Mouse (Mus musculus): ENCODE measurements around the gene Faim2. TPM values are rescaled to one million over a fixed set of nuclear protein-coding genes. Genes with fewer than 3 reads are reported as not detected.

Faim2 gene
- polyA plus RNA-seq, 1 experiment from 2014 or later: 0.41 TPM

DNA sequence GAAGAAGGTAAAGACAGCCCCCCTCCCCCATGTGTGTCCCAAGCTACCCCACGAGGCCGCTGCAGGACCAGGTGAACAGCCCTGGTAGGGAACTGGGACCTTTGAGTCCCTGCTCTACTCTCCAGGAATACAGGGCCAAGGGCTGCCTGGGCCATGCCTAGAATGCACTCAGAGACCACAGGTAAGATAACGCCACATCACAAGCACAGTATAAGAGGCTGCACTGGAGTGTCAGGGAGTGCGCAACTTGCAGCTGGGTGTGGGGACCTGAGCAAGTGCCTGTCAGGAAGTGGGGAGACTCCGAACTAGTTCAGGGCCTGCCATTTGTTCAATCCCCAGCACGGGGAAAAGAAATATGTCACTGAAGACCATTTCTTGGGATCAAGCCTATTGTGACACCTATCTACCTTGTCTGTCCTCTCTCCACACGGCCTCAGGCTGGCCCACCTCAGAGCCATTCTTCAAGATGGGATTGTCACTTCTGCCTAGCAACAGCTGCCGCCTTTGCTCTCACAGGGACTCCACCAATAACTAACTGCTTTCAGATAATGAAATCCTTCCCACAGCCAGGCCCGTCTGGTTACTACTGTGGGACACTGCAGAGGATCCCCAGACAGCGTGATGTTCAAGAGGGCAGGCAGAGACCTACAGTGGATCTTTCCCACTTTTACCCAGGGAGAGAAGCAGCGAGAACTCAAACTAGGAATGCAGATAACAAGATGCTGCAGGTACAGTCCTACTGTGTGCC lies 74.6 kb downstream of the Faim2 start:
- Histone ChIP-seq H3K4me1 (replicated peaks; ENCODE audit: control insufficient read depth, insufficient read depth, low read length) (peaks cover 34% of the 10 kb centered on the region), H3K36me3 (ENCODE audit: control insufficient read depth, insufficient read depth, low read length) (peaks cover 11% of the 10 kb centered on the region; the same call in 1 of the 2 replicates), H3K27me3 (replicated peaks; ENCODE audit: control insufficient read depth, insufficient read depth, low read length) (no peaks in the 10 kb centered on the region), H3K4me3 (ENCODE audit: low read depth, low read length) (no peak overlapping the region), H3K9ac (ENCODE audit: low read length) (no peak overlapping the region), H3K27ac (ENCODE audit: low read depth) (no peak overlapping the region), H3K4me2 (ENCODE audit: low read length) (no peak overlapping the region), H3K9me3 (ENCODE audit: control insufficient read depth, low read length) (no peaks in the 10 kb centered on the region)
- ATAC-seq (replicated peaks; ENCODE audit: low FRiP score, low TSS enrichment, low read depth): no peak
- WGBS: 72% methylated on average over 11 of the region's 11 CpGs
- DNase-seq (ENCODE audit: low spot score): no peak

DNA sequence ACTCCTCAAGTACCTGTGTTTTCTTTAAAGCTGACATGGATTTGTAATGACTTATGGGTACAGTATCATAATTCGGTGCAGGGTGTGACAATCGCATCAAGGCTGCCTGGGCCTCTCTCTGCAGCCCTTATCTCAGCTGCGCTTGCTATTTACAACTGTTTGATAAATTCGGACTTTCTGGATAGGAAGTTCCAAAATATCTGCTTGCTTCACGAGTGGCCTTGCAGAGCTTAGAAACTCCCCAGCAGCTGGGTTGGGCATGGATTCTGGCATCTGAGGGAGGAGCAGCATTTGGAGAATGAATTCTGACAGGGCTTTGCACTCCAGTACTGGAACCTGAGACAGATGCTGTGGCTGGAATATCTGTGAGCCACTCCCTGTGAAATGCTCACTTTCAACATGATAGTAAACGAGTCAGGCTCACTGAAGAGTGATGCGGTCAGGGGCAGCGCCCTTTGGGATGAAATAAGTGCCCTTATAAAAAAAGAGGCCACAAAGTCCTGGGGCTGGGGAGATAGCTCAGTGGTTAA lies 78.1 kb downstream of the Faim2 start:
- H3K36me3 ChIP-seq (ENCODE audit: control insufficient read depth, insufficient read depth, low read length): peaks cover 11% of the 10 kb centered on the region; the same call in 1 of the 2 replicates
- no peak overlapping the region for H3K4me2 ChIP-seq (ENCODE audit: low read length)
- peaks cover 21% of the 10 kb centered on the region for H3K4me1 ChIP-seq (replicated peaks; ENCODE audit: control insufficient read depth, insufficient read depth, low read length)
- H3K9me3 ChIP-seq (ENCODE audit: control insufficient read depth, low read length): no peaks in the 10 kb centered on the region
- H3K27ac ChIP-seq (ENCODE audit: low read depth): no peak overlapping the region
- DNase-seq (ENCODE audit: low spot score): no peak
- no peak overlapping the region for H3K4me3 ChIP-seq (ENCODE audit: low read depth, low read length)
- WGBS: 58% methylated on average over 8 of the region's 8 CpGs
- H3K27me3 ChIP-seq (replicated peaks; ENCODE audit: control insufficient read depth, insufficient read depth, low read length): no peaks in the 10 kb centered on the region
- H3K9ac ChIP-seq (ENCODE audit: low read length): no peak overlapping the region
- no peak for ATAC-seq (replicated peaks; ENCODE audit: low FRiP score, low TSS enrichment, low read depth)

DNA sequence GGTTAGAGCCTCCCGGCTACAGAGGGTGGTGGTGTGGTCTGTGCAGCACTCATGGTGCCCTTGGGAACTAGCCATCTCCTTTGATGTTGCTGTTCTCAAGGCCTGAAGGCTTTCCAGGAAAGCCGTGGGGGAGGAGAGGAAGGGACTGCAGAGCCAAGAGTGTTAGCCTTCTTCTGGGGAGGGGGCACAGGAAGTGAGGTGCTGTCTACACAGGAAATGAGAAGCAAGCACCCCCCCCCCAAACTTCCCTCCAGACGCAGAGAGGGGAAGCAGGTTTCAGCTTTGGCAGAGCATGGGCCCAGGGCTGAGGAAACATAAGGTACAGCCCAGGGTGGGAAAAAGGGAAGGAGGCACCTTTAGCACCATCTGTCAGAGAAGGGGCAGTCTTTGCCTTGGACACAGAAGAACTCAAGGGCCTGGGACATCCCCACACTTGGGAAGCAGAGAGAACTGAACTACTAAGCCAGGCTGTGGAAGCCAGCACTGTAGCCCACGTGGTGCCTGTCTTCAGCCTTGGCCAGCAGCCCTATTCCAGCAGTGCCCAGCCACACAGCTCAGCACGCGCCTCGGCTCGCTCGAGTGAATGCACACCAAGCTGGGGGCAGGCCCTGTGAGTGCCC lies 78.7 kb downstream of the Faim2 start:
- no peak for DNase-seq (ENCODE audit: low spot score)
- Histone ChIP-seq H3K9me3 (ENCODE audit: control insufficient read depth, low read length) (no peaks in the 10 kb centered on the region), H3K9ac (ENCODE audit: low read length) (no peak overlapping the region), H3K36me3 (ENCODE audit: control insufficient read depth, insufficient read depth, low read length) (peaks cover 11% of the 10 kb centered on the region; the same call in 1 of the 2 replicates), H3K27ac (ENCODE audit: low read depth) (no peak overlapping the region), H3K4me1 (replicated peaks; ENCODE audit: control insufficient read depth, insufficient read depth, low read length) (peaks cover 21% of the 10 kb centered on the region), H3K4me3 (ENCODE audit: low read depth, low read length) (no peak overlapping the region), H3K27me3 (replicated peaks; ENCODE audit: control insufficient read depth, insufficient read depth, low read length) (no peaks in the 10 kb centered on the region), H3K4me2 (ENCODE audit: low read length) (no peak overlapping the region)
- WGBS: 64% methylated on average over 9 of the region's 9 CpGs
- no peak; the same call in 1 of the 2 replicates for ATAC-seq (replicated peaks; ENCODE audit: low FRiP score, low TSS enrichment, low read depth)

Other genes with a start within 250 kb of the Faim2 start
- gene Prpf40b, start 233.1 kb downstream of the Faim2 start, polyA plus RNA-seq (2014; fragmentation: Nextera tagmentation; extraction: Ambion mirVana): 40.6 and 51.1 TPM in 2 replicates
- gene Fam186b, start 232.3 kb downstream of the Faim2 start, polyA plus RNA-seq (2014; fragmentation: Nextera tagmentation; extraction: Ambion mirVana): 0.11 and 0.24 TPM in 2 replicates
- 15.9 and 19.5 TPM in 2 replicates for gene Fmnl3, start 157.7 kb downstream of the Faim2 start, polyA plus RNA-seq (2014; fragmentation: Nextera tagmentation; extraction: Ambion mirVana)
- 368 and 370 TPM in 2 replicates for gene Tmbim6, start 135.3 kb downstream of the Faim2 start, polyA plus RNA-seq (2014; fragmentation: Nextera tagmentation; extraction: Ambion mirVana)
- gene Nckap5l, start 70.4 kb downstream of the Faim2 start, polyA plus RNA-seq (2014; fragmentation: Nextera tagmentation; extraction: Ambion mirVana): 8.9 and 9.3 TPM in 2 replicates
- 12.4 and 13.7 TPM in 2 replicates for gene Bcdin3d, start 53.4 kb downstream of the Faim2 start, polyA plus RNA-seq (2014; fragmentation: Nextera tagmentation; extraction: Ambion mirVana)
- not detected in 2 replicates for gene Aqp2, start 50.9 kb upstream of the Faim2 start, polyA plus RNA-seq (2014; fragmentation: Nextera tagmentation; extraction: Ambion mirVana)
- 0.16 and 0.30 TPM in 2 replicates for gene Aqp5, start 62.6 kb upstream of the Faim2 start, polyA plus RNA-seq (2014; fragmentation: Nextera tagmentation; extraction: Ambion mirVana)
- gene Aqp6, start 73.2 kb upstream of the Faim2 start, polyA plus RNA-seq (2014; fragmentation: Nextera tagmentation; extraction: Ambion mirVana): not detected in 2 replicates
- 104 and 111 TPM in 2 replicates for gene Racgap1, start 123.5 kb upstream of the Faim2 start, polyA plus RNA-seq (2014; fragmentation: Nextera tagmentation; extraction: Ambion mirVana)
- gene Asic1, start 142.2 kb upstream of the Faim2 start, polyA plus RNA-seq (2014; fragmentation: Nextera tagmentation; extraction: Ambion mirVana): 1.3 and 1.7 TPM in 2 replicates
- 39.0 and 42.3 TPM in 2 replicates for gene Smarcd1, start 174.0 kb upstream of the Faim2 start, polyA plus RNA-seq (2014; fragmentation: Nextera tagmentation; extraction: Ambion mirVana)
- gene Gm17349, start 177.3 kb upstream of the Faim2 start, polyA plus RNA-seq (2014; fragmentation: Nextera tagmentation; extraction: Ambion mirVana): not detected in 2 replicates
- 0.17 and 0.35 TPM in 2 replicates for gene Gpd1, start 189.3 kb upstream of the Faim2 start, polyA plus RNA-seq (2014; fragmentation: Nextera tagmentation; extraction: Ambion mirVana)
- 190 and 206 TPM in 2 replicates for gene Cox14, start 197.5 kb upstream of the Faim2 start, polyA plus RNA-seq (2014; fragmentation: Nextera tagmentation; extraction: Ambion mirVana)
- gene Cers5, start 244.7 kb upstream of the Faim2 start, polyA plus RNA-seq (2014; fragmentation: Nextera tagmentation; extraction: Ambion mirVana): 64.7 and 68.7 TPM in 2 replicates

Data from intestine, embryonic 14.5 days (tissue).